Mouse (Mus musculus): ENCODE data around the gene 1700067P10Rik. TPM values are rescaled to one million over a fixed set of nuclear protein-coding genes. Genes with fewer than 3 reads are reported as not detected.

1700067P10Rik gene
- not detected in 2 replicates for total RNA-seq (2021)
- long read RNA-seq = 0 reads

GRCm38 (mm10) chr17:48089019-48089418, at the start of gene 1700067P10Rik:
Gene 1700067P10Rik, plus strand, starts transcription at chr17:48089319.
- no peak for DNase-seq

GRCm38 (mm10) chr17:48041351-48042287, 47.5 kb upstream of the 1700067P10Rik start:
- DNase-seq = peak; percentile 39

GRCm38 (mm10) chr17:48043154-48043880, 45.8 kb upstream of the 1700067P10Rik start:
- DNase-seq = no peak

- peak; percentile 85 for DNase-seq
These were observed 43.5 kb upstream of the 1700067P10Rik start for GRCm38 (mm10) chr17:48045631-48046030.

- DNase-seq = no peak
These were observed 37.3 kb upstream of the 1700067P10Rik start for GRCm38 (mm10) chr17:48051638-48052337.

GRCm38 (mm10) chr17:48052338-48053067, 36.6 kb upstream of the 1700067P10Rik start:
- no peak for DNase-seq

- no peak for DNase-seq
These were observed 35.5 kb upstream of the 1700067P10Rik start for GRCm38 (mm10) chr17:48053646-48054045.

- no peak for DNase-seq
These were observed 33.9 kb upstream of the 1700067P10Rik start for GRCm38 (mm10) chr17:48055076-48055816.

GRCm38 (mm10) chr17:48057382-48057781, 31.7 kb upstream of the 1700067P10Rik start:
- no peak for DNase-seq

GRCm38 (mm10) chr17:48064196-48064843, 24.8 kb upstream of the 1700067P10Rik start:
- DNase-seq = no peak

GRCm38 (mm10) chr17:48065081-48065501, 24.0 kb upstream of the 1700067P10Rik start:
- no peak for DNase-seq

GRCm38 (mm10) chr17:48067083-48067614, 22.0 kb upstream of the 1700067P10Rik start:
- no peak for DNase-seq

- no peak for DNase-seq
These were observed 21.4 kb upstream of the 1700067P10Rik start for GRCm38 (mm10) chr17:48067729-48068128.

- no peak for DNase-seq
These were observed 8.5 kb upstream of the 1700067P10Rik start for GRCm38 (mm10) chr17:48080626-48081025.

GRCm38 (mm10) chr17:48089446-48089845, 327 bp downstream of the 1700067P10Rik start:
- no peak for DNase-seq

- no peak for DNase-seq
These were observed 1.2 kb downstream of the 1700067P10Rik start for GRCm38 (mm10) chr17:48090305-48090704.

GRCm38 (mm10) chr17:48093286-48093817, 4.2 kb downstream of the 1700067P10Rik start:
- DNase-seq = no peak

- DNase-seq = no peak
These were observed 5.9 kb downstream of the 1700067P10Rik start for GRCm38 (mm10) chr17:48094820-48095680.

- DNase-seq = no peak
These were observed 6.6 kb downstream of the 1700067P10Rik start for GRCm38 (mm10) chr17:48095718-48096121.

All from adrenal gland, postnatal 25 days (tissue).